Mouse (Mus musculus): ENCODE results near the gene Pes1. TPM values are rescaled to one million over a fixed set of nuclear protein-coding genes. Genes with fewer than 3 reads are reported as not detected.
"Not testable (repeated sequence)": the region's sequence is repeated elsewhere in the genome, so short reads cannot be mapped to it uniquely, and the experiment has no call there.

Gene Pes1
- polyA plus RNA-seq, 1 experiment from 2014 or later = 105 TPM

DNA sequence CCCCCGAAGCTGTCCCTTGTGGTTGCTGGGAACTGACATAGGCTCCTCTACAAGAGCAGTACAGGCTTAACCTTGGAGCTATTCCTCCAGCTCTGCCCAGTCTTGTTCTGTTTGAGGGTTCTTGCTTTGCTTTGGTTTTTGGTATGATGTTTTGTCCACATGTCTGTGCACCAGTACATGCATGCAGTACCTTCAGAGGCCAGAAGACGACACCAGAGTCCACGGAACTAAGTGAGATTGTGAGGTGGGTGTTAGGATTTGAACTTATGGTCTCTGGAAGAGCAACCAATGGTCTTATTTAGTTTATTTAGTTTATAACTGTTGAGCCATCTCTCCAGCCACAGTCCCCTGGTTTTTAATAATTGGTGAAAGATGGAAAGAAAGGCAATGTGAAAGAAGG, 42.7 kb downstream of the Pes1 start:
- Histone ChIP-seq H3K36me3 (ENCODE audit: control insufficient read depth, insufficient read depth, low read length) (no peaks in the 10 kb centered on the region), H3K9me3 (ENCODE audit: control insufficient read depth, low read length) (no peaks in the 10 kb centered on the region), H3K27me3 (replicated peaks; ENCODE audit: control insufficient read depth, insufficient read depth, low read length) (no peaks in the 10 kb centered on the region), H3K4me2 (no peak overlapping the region), H3K27ac (ENCODE audit: low read depth, low read length) (no peak overlapping the region), H3K4me3 (ENCODE audit: low read depth, low read length) (no peak overlapping the region), H3K4me1 (replicated peaks; ENCODE audit: control insufficient read depth, insufficient read depth, low read length) (no peaks in the 10 kb centered on the region), H3K9ac (ENCODE audit: low read depth, low read length) (no peak overlapping the region)
- WGBS = 76% methylated on average over 3 of the region's 3 CpGs
- ATAC-seq (replicated peaks; ENCODE audit: low FRiP score) (no peak), DNase-seq (ENCODE audit: low spot score) (no peak)

GRCm38 (mm10) chr11:4012616-4013015, 48.8 kb downstream of the Pes1 start:
- Histone ChIP-seq H3K27me3 (replicated peaks; ENCODE audit: control insufficient read depth, insufficient read depth, low read length) (no peaks in the 10 kb centered on the region), H3K9ac (ENCODE audit: low read depth, low read length) (no peak overlapping the region), H3K4me1 (replicated peaks; ENCODE audit: control insufficient read depth, insufficient read depth, low read length) (no peaks in the 10 kb centered on the region), H3K4me2 (no peak overlapping the region), H3K36me3 (ENCODE audit: control insufficient read depth, insufficient read depth, low read length) (no peaks in the 10 kb centered on the region), H3K27ac (ENCODE audit: low read depth, low read length) (no peak overlapping the region), H3K9me3 (ENCODE audit: control insufficient read depth, low read length) (no peaks in the 10 kb centered on the region), H3K4me3 (ENCODE audit: low read depth, low read length) (no peak overlapping the region)
- DNase-seq (ENCODE audit: low spot score) (no peak), ATAC-seq (replicated peaks; ENCODE audit: low FRiP score) (no peak)
- 69% methylated on average over 1 of the region's 1 CpGs for WGBS

- not testable (repeated sequence) for H3K27me3 ChIP-seq (replicated peaks; ENCODE audit: control insufficient read depth, insufficient read depth, low read length); H3K9ac ChIP-seq (ENCODE audit: low read depth, low read length); H3K27ac ChIP-seq (ENCODE audit: low read depth, low read length); H3K36me3 ChIP-seq (ENCODE audit: control insufficient read depth, insufficient read depth, low read length); H3K4me2 ChIP-seq; ATAC-seq (replicated peaks; ENCODE audit: low FRiP score); H3K4me1 ChIP-seq (replicated peaks; ENCODE audit: control insufficient read depth, insufficient read depth, low read length); H3K4me3 ChIP-seq (ENCODE audit: low read depth, low read length); DNase-seq (ENCODE audit: low spot score); H3K9me3 ChIP-seq (ENCODE audit: control insufficient read depth, low read length)
- 86% methylated on average over 14 of the region's 14 CpGs for WGBS
Measured at GRCm38 (mm10) chr11:4015796-4016195, 52.0 kb downstream of the Pes1 start.

GRCm38 (mm10) chr11:4022111-4022510, 58.3 kb downstream of the Pes1 start:
- 72% methylated on average over 13 of the region's 13 CpGs for WGBS
- H3K4me3 ChIP-seq (ENCODE audit: low read depth, low read length); H3K27me3 ChIP-seq (replicated peaks; ENCODE audit: control insufficient read depth, insufficient read depth, low read length); H3K36me3 ChIP-seq (ENCODE audit: control insufficient read depth, insufficient read depth, low read length); H3K9me3 ChIP-seq (ENCODE audit: control insufficient read depth, low read length); H3K27ac ChIP-seq (ENCODE audit: low read depth, low read length); H3K4me1 ChIP-seq (replicated peaks; ENCODE audit: control insufficient read depth, insufficient read depth, low read length); ATAC-seq (replicated peaks; ENCODE audit: low FRiP score); DNase-seq (ENCODE audit: low spot score); H3K9ac ChIP-seq (ENCODE audit: low read depth, low read length); H3K4me2 ChIP-seq: not testable (repeated sequence)

- Histone ChIP-seq H3K9me3 (ENCODE audit: control insufficient read depth, low read length) (no peaks in the 10 kb centered on the region), H3K27me3 (replicated peaks; ENCODE audit: control insufficient read depth, insufficient read depth, low read length) (no peaks in the 10 kb centered on the region), H3K9ac (ENCODE audit: low read depth, low read length) (no peak overlapping the region), H3K4me3 (ENCODE audit: low read depth, low read length) (no peak overlapping the region), H3K4me2 (no peak overlapping the region), H3K4me1 (replicated peaks; ENCODE audit: control insufficient read depth, insufficient read depth, low read length) (no peaks in the 10 kb centered on the region), H3K27ac (ENCODE audit: low read depth, low read length) (no peak overlapping the region), H3K36me3 (ENCODE audit: control insufficient read depth, insufficient read depth, low read length) (no peaks in the 10 kb centered on the region)
- WGBS = 67% methylated on average over 2 of the region's 2 CpGs
- ATAC-seq (replicated peaks; ENCODE audit: low FRiP score) (no peak), DNase-seq (ENCODE audit: low spot score) (no peak)
Measured at GRCm38 (mm10) chr11:4023321-4023720, 59.5 kb downstream of the Pes1 start.

DNA sequence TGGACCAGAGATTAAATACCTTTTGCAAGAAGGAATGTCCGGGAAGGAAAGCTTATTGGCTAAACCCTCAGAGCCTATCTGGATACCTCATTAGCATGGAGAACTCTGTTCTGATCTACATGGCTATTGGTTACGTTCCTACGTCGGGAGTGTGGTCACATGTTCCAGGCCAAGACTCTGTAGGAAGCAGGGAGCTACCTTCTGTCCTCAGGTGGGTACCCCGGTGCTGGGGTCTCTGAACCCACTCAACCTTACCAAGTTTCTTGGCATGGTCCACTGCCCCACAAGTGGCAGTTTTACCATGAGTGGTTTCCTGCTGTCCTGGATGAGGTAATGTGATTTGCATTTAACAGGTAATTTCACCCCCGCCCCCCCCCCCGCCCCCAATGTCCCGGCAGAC, 63.3 kb downstream of the Pes1 start:
- Histone ChIP-seq H3K4me1 (replicated peaks; ENCODE audit: control insufficient read depth, insufficient read depth, low read length) (no peaks in the 10 kb centered on the region), H3K36me3 (ENCODE audit: control insufficient read depth, insufficient read depth, low read length) (no peaks in the 10 kb centered on the region), H3K27ac (ENCODE audit: low read depth, low read length) (no peak overlapping the region), H3K27me3 (replicated peaks; ENCODE audit: control insufficient read depth, insufficient read depth, low read length) (no peaks in the 10 kb centered on the region), H3K9me3 (ENCODE audit: control insufficient read depth, low read length) (no peaks in the 10 kb centered on the region), H3K9ac (ENCODE audit: low read depth, low read length) (no peak overlapping the region), H3K4me3 (ENCODE audit: low read depth, low read length) (no peak overlapping the region), H3K4me2 (no peak overlapping the region)
- DNase-seq (ENCODE audit: low spot score) = no peak
- 66% methylated on average over 8 of the region's 8 CpGs for WGBS
- no peak for ATAC-seq (replicated peaks; ENCODE audit: low FRiP score)

GRCm38 (mm10) chr11:4027561-4028334, 64.0 kb downstream of the Pes1 start:
- Histone ChIP-seq H3K4me3 (ENCODE audit: low read depth, low read length) (no peak overlapping the region), H3K4me2 (no peak overlapping the region), H3K27me3 (replicated peaks; ENCODE audit: control insufficient read depth, insufficient read depth, low read length) (no peaks in the 10 kb centered on the region; the same call in 1 of the 2 replicates), H3K27ac (ENCODE audit: low read depth, low read length) (no peak overlapping the region), H3K9ac (ENCODE audit: low read depth, low read length) (no peak overlapping the region), H3K36me3 (ENCODE audit: control insufficient read depth, insufficient read depth, low read length) (no peaks in the 10 kb centered on the region), H3K4me1 (replicated peaks; ENCODE audit: control insufficient read depth, insufficient read depth, low read length) (no peaks in the 10 kb centered on the region), H3K9me3 (ENCODE audit: control insufficient read depth, low read length) (no peaks in the 10 kb centered on the region)
- 64% methylated on average over 9 of the region's 9 CpGs for WGBS
- DNase-seq (ENCODE audit: low spot score) (no peak), ATAC-seq (replicated peaks; ENCODE audit: low FRiP score) (no peak)

DNA sequence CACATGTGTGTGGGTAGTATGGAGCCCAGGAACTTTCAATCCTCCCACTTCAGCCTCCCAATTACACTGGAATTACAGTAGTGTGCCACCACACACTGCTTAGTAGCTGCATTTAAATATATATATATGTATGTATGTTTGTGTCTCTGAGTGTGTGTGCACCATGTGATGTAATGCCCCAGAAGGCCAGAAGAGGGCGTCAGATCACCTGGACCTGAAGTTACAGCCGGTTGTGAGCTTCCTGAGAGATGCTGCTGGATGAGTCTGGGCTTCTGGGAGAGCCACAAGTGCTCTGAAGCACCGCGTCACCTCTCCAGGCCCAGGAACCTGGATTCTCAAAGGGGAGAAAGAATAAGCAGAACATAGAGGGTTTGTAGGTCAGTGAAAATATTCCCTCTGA, 65.6 kb downstream of the Pes1 start:
- Histone ChIP-seq H3K36me3 (ENCODE audit: control insufficient read depth, insufficient read depth, low read length) (no peaks in the 10 kb centered on the region), H3K27me3 (replicated peaks; ENCODE audit: control insufficient read depth, insufficient read depth, low read length) (no peaks in the 10 kb centered on the region; the same call in 1 of the 2 replicates), H3K27ac (ENCODE audit: low read depth, low read length) (no peak overlapping the region), H3K4me2 (no peak overlapping the region), H3K4me1 (replicated peaks; ENCODE audit: control insufficient read depth, insufficient read depth, low read length) (no peaks in the 10 kb centered on the region), H3K4me3 (ENCODE audit: low read depth, low read length) (no peak overlapping the region), H3K9ac (ENCODE audit: low read depth, low read length) (no peak overlapping the region), H3K9me3 (ENCODE audit: control insufficient read depth, low read length) (no peaks in the 10 kb centered on the region)
- WGBS = 62% methylated on average over 4 of the region's 4 CpGs
- ATAC-seq (replicated peaks; ENCODE audit: low FRiP score) (no peak), DNase-seq (ENCODE audit: low spot score) (no peak)
